Mouse (Mus musculus): Measurements from ENCODE around the gene Dcst1.

GRCm38 (mm10) chr3:89408448-89408847 lies 43.4 kb upstream of the Dcst1 start:
- TF ChIP-seq CTCF (IDR thresholded peaks at IDR 0.05; ENCODE audit: control insufficient read depth, insufficient read depth, insufficient replicate concordance, low read depth, low read length) (no peak), POLR2A (IDR thresholded peaks at IDR 0.05; ENCODE audit: control insufficient read depth, low read depth, low read length) (no peak)
